Mouse (Mus musculus) CH12.LX (cell line): ENCODE results near the gene Fntb.

Experiments
- CTCF ChIP-seq, 2 experiments: IDR thresholded peaks in 1 of 2; conservative IDR thresholded peaks in 1 of 2; 2 replicates each; pipeline ENCODE4 v1.5.1; 2011 to 2012; ENCODE audit warnings: low read depth in 2 of 2, low read length in 2 of 2, improper control_type of control experiment in 1 of 2, inconsistent platforms in 1 of 2, mild to moderate bottlenecking in 1 of 2, moderate library complexity in 1 of 2
- ELF1 ChIP-seq: IDR thresholded peaks from 2 replicates; pipeline ENCODE4 v1.6.1; 2014; ENCODE audit warnings: low read depth, mild to moderate bottlenecking, inconsistent platforms, low read length, improper control_type of control experiment
- POLR2A ChIP-seq: IDR thresholded peaks from 2 replicates; pipeline ENCODE4 v1.6.1; 2011; ENCODE audit warnings: low read depth, mild to moderate bottlenecking, improper control_type of control experiment, low read length
- ZNF384 ChIP-seq: IDR thresholded peaks from 2 replicates; pipeline ENCODE4 v1.6.1; 2012; ENCODE audit warnings: low read depth, low read length, improper control_type of control experiment, inconsistent platforms

DNA sequence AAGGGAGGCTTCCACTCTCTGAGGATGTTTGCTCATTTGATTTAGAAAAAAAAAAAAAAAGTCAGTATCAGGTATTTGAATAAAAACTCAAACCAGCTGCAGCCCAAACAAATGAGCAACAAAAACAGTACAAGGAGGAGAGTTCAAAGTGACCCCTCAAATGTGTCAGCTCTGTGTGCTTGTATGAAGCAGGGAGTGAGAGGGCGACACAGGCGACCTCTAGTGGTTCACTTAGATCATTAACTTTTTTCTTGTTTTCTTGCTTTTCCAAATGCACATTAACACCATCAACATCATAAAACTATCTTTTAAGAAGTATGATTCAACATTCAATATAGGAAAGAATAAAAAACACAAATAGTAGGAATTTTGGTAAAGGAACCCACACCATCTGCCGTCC, 67.3 kb downstream of the Fntb start:
- TF ChIP-seq ELF1: no peak
- TF ChIP-seq CTCF (conservative IDR thresholded peaks at IDR 0.05 in 1 of 2, IDR thresholded peaks at IDR 0.05 in 1 of 2; ENCODE audit: low read depth in 2 of 2, low read length in 2 of 2): peak; percentile 76 to 85
- TF ChIP-seq POLR2A: no peak
- 0 out of 2 replicates have a peak, but pooled peaks have one; percentile 16 for TF ChIP-seq ZNF384
